Mouse (Mus musculus): ENCODE results near the gene Apoc4. TPM values are rescaled to one million over a fixed set of nuclear protein-coding genes. Genes with fewer than 3 reads are reported as not detected.

The Apoc4 gene
- total RNA-seq, 2 experiments from 2014 or later, result 31.6 to 112 TPM

- DNase-seq (ENCODE audit: low spot score in 2 of 2), result no peak
These were observed 48.1 kb downstream of the Apoc4 start for GRCm38 (mm10) chr7:19633197-19633596.

DNA sequence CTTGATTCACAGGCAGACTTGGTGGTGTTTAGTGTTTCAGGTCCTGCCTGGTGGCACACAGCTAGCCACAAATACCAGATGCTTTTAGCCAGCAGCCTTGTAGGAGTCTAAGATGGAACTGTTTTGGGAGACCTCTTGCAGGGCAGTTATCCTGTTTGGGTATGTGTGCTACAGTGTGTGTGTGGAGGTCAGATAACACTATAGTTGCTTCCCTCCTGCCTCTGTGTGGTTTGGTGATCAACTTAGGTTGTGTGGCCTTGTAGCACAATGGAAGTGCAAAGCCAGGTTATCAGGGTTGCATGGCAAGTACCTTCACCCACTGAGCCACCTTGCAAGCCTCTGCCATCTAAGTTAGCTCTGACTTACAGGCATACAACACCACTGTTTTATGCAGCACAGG is 48.6 kb downstream of the Apoc4 start:
- no peak for DNase-seq (ENCODE audit: low spot score in 2 of 2)

DNA sequence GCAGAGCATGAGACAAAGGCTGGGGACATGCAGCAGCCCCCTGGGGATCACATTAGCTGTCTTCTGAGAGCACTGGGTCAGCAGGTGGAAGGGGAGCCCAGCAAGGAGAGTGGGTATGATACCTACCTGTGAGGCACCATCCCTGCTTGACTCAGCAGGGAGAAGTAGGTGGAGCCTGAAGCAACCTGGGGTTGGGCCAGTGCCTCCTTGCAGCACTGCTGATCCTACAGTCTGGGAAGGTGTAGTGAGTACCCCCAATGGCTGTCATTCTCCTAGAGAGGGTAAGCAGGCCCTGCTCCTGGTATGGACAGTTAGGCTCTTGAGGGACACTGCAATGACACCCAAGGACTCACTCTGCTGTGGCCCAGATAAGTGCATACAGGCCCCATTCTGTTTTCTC is 49.0 kb downstream of the Apoc4 start:
- no peak for DNase-seq (ENCODE audit: low spot score in 2 of 2)

GRCm38 (mm10) chr7:19629361-19629734 is 51.9 kb downstream of the Apoc4 start, which contains the start of gene Relb:
Gene Relb (minus strand): TSS chr7:19629438.
- peak; percentile 92 to 93 for DNase-seq (ENCODE audit: low spot score in 2 of 2)

DNA sequence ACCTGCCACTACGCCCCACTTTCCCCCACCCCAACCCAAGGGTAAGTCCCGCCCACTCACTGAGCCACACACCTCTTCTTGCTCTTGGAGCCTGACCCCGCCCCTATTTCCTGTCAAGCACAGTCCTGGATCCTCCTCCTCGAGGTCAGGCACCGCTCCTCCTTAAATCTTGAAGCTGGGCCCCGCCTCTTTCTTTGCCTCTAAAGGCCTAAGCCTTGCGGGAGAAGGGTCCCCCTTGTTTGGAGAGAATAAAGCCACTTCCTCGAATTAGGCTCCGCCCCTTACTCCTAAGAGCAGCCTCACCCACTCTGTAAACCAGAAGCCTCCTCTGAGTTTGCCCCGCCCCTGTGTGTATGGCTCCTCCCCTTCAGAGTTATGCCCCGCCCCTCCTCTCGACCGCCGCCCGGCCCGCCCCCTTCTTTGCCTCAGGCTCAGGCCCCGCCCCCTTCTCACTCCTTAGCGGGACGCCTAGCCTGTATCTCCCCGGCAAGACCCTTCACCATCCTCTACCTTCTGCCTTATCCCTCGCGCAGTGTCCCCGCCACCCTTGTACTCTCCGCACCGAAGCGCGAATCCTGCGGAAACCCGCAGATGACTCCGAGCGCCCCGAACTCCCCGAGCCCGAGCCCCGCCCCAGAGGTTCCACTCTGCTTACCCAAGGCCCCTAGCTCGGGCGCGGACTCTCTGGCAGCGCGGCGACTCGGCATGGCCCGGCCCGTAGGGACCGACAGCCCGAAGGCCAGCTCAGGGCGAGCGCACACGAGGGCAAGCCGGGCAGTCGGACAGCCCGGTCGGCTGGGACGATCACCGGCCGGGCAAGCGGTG is 52.5 kb downstream of the Apoc4 start:
- DNase-seq (ENCODE audit: low spot score in 2 of 2), result peak; percentile 93 to 94

DNA sequence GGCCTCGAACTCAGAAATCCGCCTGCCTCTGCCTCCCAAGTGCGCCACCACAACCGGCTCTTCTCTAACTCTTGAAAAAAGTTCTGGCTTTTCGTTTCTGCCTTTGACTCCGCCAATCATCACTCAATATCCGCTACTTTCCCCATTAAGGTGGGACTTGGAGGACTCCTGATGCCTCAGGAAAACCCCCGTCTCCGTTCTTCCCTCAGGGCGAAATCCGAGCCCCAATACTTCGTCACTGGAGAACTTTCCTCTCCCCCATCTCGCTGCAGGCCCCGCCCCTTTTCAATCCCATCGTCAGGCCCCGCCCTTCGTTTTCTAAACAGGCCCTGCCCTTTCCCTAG is 53.1 kb downstream of the Apoc4 start:
- DNase-seq (ENCODE audit: low spot score in 2 of 2), result no peak

Other genes with a start within 250 kb of the Apoc4 start
- 10 to 100 TPM; 35.9 to 54.0 TPM for gene Mark4, start 222.7 kb downstream of the Apoc4 start, total RNA-seq (2021)
- 10 to 100 TPM; 31.7 to 36.8 TPM for gene Exoc3l2, start 218.1 kb downstream of the Apoc4 start, total RNA-seq (2021)
- 10 to 100 TPM in 1 of 2 experiments, 1 to 10 TPM in 1; 8.4 to 10.0 TPM for gene Bloc1s3, start 173.1 kb downstream of the Apoc4 start, total RNA-seq (2021)
- 10 to 100 TPM; 70.0 to 92.4 TPM for gene Trappc6a, start 173.1 kb downstream of the Apoc4 start, total RNA-seq (2021)
- gene Nkpd1, start 163.6 kb downstream of the Apoc4 start, total RNA-seq (2021), result under 1 TPM in 1 of 2 experiments, not detected in 1; 0.17 TPM
- 10 to 100 TPM; 72.8 to 73.6 TPM for gene Ppp1r37, start 118.4 kb downstream of the Apoc4 start, total RNA-seq (2021)
- 1 to 10 TPM in 1 of 2 experiments, under 1 TPM in 1; 0.46 to 1.2 TPM for gene Zfp296, start 104.2 kb downstream of the Apoc4 start, total RNA-seq (2021)
- 10 to 100 TPM; 66.7 to 85.1 TPM for gene Gemin7, start 103.9 kb downstream of the Apoc4 start, total RNA-seq (2021)
- 10 to 100 TPM; 36.5 to 36.9 TPM for gene Clasrp, start 77.0 kb downstream of the Apoc4 start, total RNA-seq (2021)
- 10 to 100 TPM; 31.9 TPM for gene Relb, start 52.0 kb downstream of the Apoc4 start, total RNA-seq (2021)
- 100 to 1,000 TPM; 136 to 157 TPM for gene Clptm1, start 16.4 kb downstream of the Apoc4 start, total RNA-seq (2021)
- gene Apoc2, start 3.5 kb downstream of the Apoc4 start, total RNA-seq (2021), result 1 to 10 TPM; 1.1 to 2.1 TPM
- under 1 TPM in 1 of 2 experiments, not detected in 1; 0.50 TPM for gene Gm44805, start 56 bp downstream of the Apoc4 start, total RNA-seq (2021)
- gene Apoc1, start 11.2 kb upstream of the Apoc4 start, total RNA-seq (2021), result 100 to 1,000 TPM; 156 to 789 TPM
- 1,000 to 10,000 TPM; 1,225 to 1,306 TPM for gene Apoe, start 17.7 kb upstream of the Apoc4 start, total RNA-seq (2021)
- gene Tomm40, start 34.0 kb upstream of the Apoc4 start, total RNA-seq (2021), result 100 to 1,000 TPM; 123 to 126 TPM
- 100 to 1,000 TPM in 1 of 2 experiments, 10 to 100 TPM in 1; 76.9 to 105 TPM for gene Nectin2, start 69.0 kb upstream of the Apoc4 start, total RNA-seq (2021)
- gene Bcam, start 89.5 kb upstream of the Apoc4 start, total RNA-seq (2021), result 10 to 100 TPM; 43.2 to 53.2 TPM
- under 1 TPM in 1 of 2 experiments, not detected in 1; 0.64 TPM for gene Cblc, start 115.3 kb upstream of the Apoc4 start, total RNA-seq (2021)
- gene Bcl3, start 141.3 kb upstream of the Apoc4 start, total RNA-seq (2021), result 10 to 100 TPM; 21.9 to 34.8 TPM
- gene Gm19345, start 170.5 kb upstream of the Apoc4 start, total RNA-seq (2021), result not detected
- gene Ceacam16, start 179.8 kb upstream of the Apoc4 start, total RNA-seq (2021), result not detected
- not detected for gene Ceacam19, start 206.5 kb upstream of the Apoc4 start, total RNA-seq (2021)
- gene Pvr, start 239.7 kb upstream of the Apoc4 start, total RNA-seq (2021), result 10 to 100 TPM; 20.8 to 32.4 TPM